Mouse (Mus musculus) thymus, adult 2 months (tissue): ENCODE data around the gene Ift88.

ENCODE experiments used
- CTCF ChIP-seq: fragments of 200-500 bp; IDR thresholded peaks from 2 replicates; pipeline ENCODE4 v1.5.1; 2012; ENCODE audit warnings: mild to moderate bottlenecking, control low read depth, low read length, moderate library complexity, borderline replicate concordance; ENCODE audit not compliant: control insufficient read depth, poor library complexity, insufficient read depth; ENCODE audit errors: extremely low read depth
- POLR2A ChIP-seq: fragments of 200-500 bp; IDR thresholded peaks from 2 replicates; pipeline ENCODE4 v1.6.1; 2012; ENCODE audit warnings: mild to moderate bottlenecking, low read length, control low read depth, moderate library complexity; ENCODE audit not compliant: control insufficient read depth, poor library complexity, insufficient read depth; ENCODE audit errors: extremely low read depth

- TF ChIP-seq CTCF = no peak
- no peak for TF ChIP-seq POLR2A
Observed at GRCm38 (mm10) chr14:57546557-57547021, 122.7 kb downstream of the Ift88 start.
